In genomic region chr5:140767704-140768141, GRCm38 (mm10) we compare ENCODE assay signal across 8 mouse cellular contexts. TPM values are rescaled to one million over a fixed set of nuclear protein-coding genes. Genes with fewer than 3 reads are reported as not detected.
A peak's percentile ranks its signal among the peaks of the same experiment; 100 is the strongest.
DNase-seq lines count a peak whose midpoint lies in the region; ATAC-seq and TF ChIP-seq lines count a peak whose summit lies in the region.

No protein-coding gene starts in this region.

- 29% methylated on average over 9 of the region's 9 CpGs for WGBS in embryonic facial prominence, embryonic 15.5 days
- WGBS in limb, embryonic 11.5 days = 60% methylated on average over 9 of the region's 9 CpGs
- WGBS in midbrain, embryonic 12.5 days = 11% methylated on average over 9 of the region's 9 CpGs

- TF ChIP-seq CTCF in brain, embryonic 14.5 days (IDR thresholded peaks at IDR 0.05; ENCODE audit: borderline replicate concordance, extremely low read depth, insufficient read depth, insufficient read length) = no peak

- H3K9ac ChIP-seq in embryonic facial prominence, embryonic 15.5 days = peak overlapping the region; percentile 15; the same call in 1 of the 2 replicates
- no peak overlapping the region for H3K9ac ChIP-seq in limb, embryonic 11.5 days (ENCODE audit: low read length)
- H3K9ac ChIP-seq in midbrain, embryonic 12.5 days (replicated peaks) = peak overlapping the region; percentile 16; the same call in 1 of the 2 replicates

- TF ChIP-seq POLR2A in brain, embryonic 14.5 days (IDR thresholded peaks at IDR 0.05; ENCODE audit: borderline replicate concordance, extremely low read depth, insufficient read depth, insufficient read length, poor library complexity, severe bottlenecking) = no peak

- H3K4me1 ChIP-seq in embryonic facial prominence, embryonic 15.5 days = peaks cover 42% of the 10 kb centered on the region
- peaks cover 9% of the 10 kb centered on the region for H3K4me1 ChIP-seq in limb, embryonic 11.5 days (ENCODE audit: control insufficient read depth, insufficient read depth, low read length)
- H3K4me1 ChIP-seq in midbrain, embryonic 12.5 days = peaks cover 37% of the 10 kb centered on the region

- peak overlapping the region; percentile 83 for H3K27ac ChIP-seq in embryonic facial prominence, embryonic 15.5 days (replicated peaks)
- H3K27ac ChIP-seq in limb, embryonic 11.5 days (replicated peaks; ENCODE audit: low read depth, low read length) = 0 out of 2 replicates have a peak overlapping the region, but pooled peaks have one; percentile 3
- peak overlapping the region; percentile 87 for H3K27ac ChIP-seq in midbrain, embryonic 12.5 days (replicated peaks)

- ATAC-seq in embryonic facial prominence, embryonic 15.5 days (ENCODE audit: insufficient number of reproducible peaks, low FRiP score, low TSS enrichment, low read depth) = peak; percentile 44
- ATAC-seq in limb, embryonic 11.5 days (ENCODE audit: insufficient number of reproducible peaks, low FRiP score, low TSS enrichment, low read depth) = no peak
- ATAC-seq in midbrain, embryonic 12.5 days (ENCODE audit: low FRiP score, low read depth) = peak; percentile 63
- no peak for ATAC-seq in erythroid progenitor cell, adult 5-6 weeks (replicated peaks; ENCODE audit: low FRiP score, poor library complexity, severe bottlenecking)

- no peaks in the 10 kb centered on the region for H3K27me3 ChIP-seq in embryonic facial prominence, embryonic 15.5 days
- H3K27me3 ChIP-seq in limb, embryonic 11.5 days (ENCODE audit: control insufficient read depth, insufficient read depth, low read length) = no peaks in the 10 kb centered on the region
- H3K27me3 ChIP-seq in midbrain, embryonic 12.5 days = no peaks in the 10 kb centered on the region

- H3K4me2 ChIP-seq in embryonic facial prominence, embryonic 15.5 days (replicated peaks) = no peak overlapping the region
- no peak overlapping the region for H3K4me2 ChIP-seq in limb, embryonic 11.5 days (ENCODE audit: low read depth, severe bottlenecking)
- H3K4me2 ChIP-seq in midbrain, embryonic 12.5 days (replicated peaks) = 0 out of 2 replicates have a peak overlapping the region, but pooled peaks have one; percentile 3

- peak; percentile 87 for DNase-seq in brain, embryonic 14.5 days (ENCODE audit: low read depth)
- DNase-seq in heart, adult 9 months (ENCODE audit: low spot score in 2 of 2) = peak; percentile 88 to 89
- DNase-seq in kidney, adult 9 months = peak; percentile 89
- no peak for DNase-seq in limb, embryonic 11.5 days (ENCODE audit: low spot score)
- peak; percentile 47 to 49 for DNase-seq in spleen, postnatal 36 days (ENCODE audit: low spot score in 2 of 2)

- H3K36me3 ChIP-seq in embryonic facial prominence, embryonic 15.5 days = peaks cover 5% of the 10 kb centered on the region; the same call in 1 of the 2 replicates
- peaks cover 3% of the 10 kb centered on the region; the same call in 1 of the 2 replicates for H3K36me3 ChIP-seq in limb, embryonic 11.5 days (ENCODE audit: control insufficient read depth, insufficient read depth, low read length)
- no peaks in the 10 kb centered on the region for H3K36me3 ChIP-seq in midbrain, embryonic 12.5 days

- H3K4me3 ChIP-seq in embryonic facial prominence, embryonic 15.5 days (replicated peaks) = no peak overlapping the region
- no peak overlapping the region for H3K4me3 ChIP-seq in limb, embryonic 11.5 days (ENCODE audit: low read depth, low read length)
- no peak overlapping the region for H3K4me3 ChIP-seq in midbrain, embryonic 12.5 days

- no peaks in the 10 kb centered on the region for H3K9me3 ChIP-seq in embryonic facial prominence, embryonic 15.5 days (replicated peaks)
- H3K9me3 ChIP-seq in limb, embryonic 11.5 days (ENCODE audit: control insufficient read depth, low read length) = no peaks in the 10 kb centered on the region
- H3K9me3 ChIP-seq in midbrain, embryonic 12.5 days = no peaks in the 10 kb centered on the region

RNA-seq across cellular contexts. Expression of gene Amz1, which starts 43.8 kb away (rescaled TPM):
- 3.2 and 3.5 TPM in 2 replicates for polyA plus RNA-seq in brain, embryonic 14.5 days (2012; rRNA removed)
- polyA plus RNA-seq in embryonic facial prominence, embryonic 15.5 days (2015; fragmentation: Nextera tagmentation; extraction: Ambion mirVana) = 0.79 and 1.5 TPM in 2 replicates
- 0.52 and 0.71 TPM in 2 replicates for polyA plus RNA-seq in limb, embryonic 11.5 days (2014; fragmentation: Nextera tagmentation; extraction: Ambion mirVana)
- polyA plus RNA-seq in midbrain, embryonic 12.5 days (2016; fragmentation: Nextera tagmentation; extraction: Ambion mirVana) = 1.1 and 1.3 TPM in 2 replicates
- total RNA-seq in erythroid progenitor cell, adult 5-6 weeks (2015; ENCODE audit: low replicate concordance) = 2.2 TPM in 1 of 2 replicates, not detected in the other
- 0.13 and 1.2 TPM in 2 replicates for total RNA-seq in erythroid progenitor cell, adult 5-6 weeks (2017; ENCODE audit: low replicate concordance)

Comparison
In these comparisons a context has a peak if more than half of its experiments do, and no peak if none do; other contexts are left out.
1. ATAC-seq: peak in embryonic facial prominence, embryonic 15.5 days (single experiment) and midbrain, embryonic 12.5 days (single experiment); none in limb, embryonic 11.5 days (single experiment) and erythroid progenitor cell, adult 5-6 weeks (single experiment).
2. H3K27ac ChIP-seq: peak in every context shown above with its lines; median percentile 87 in midbrain, embryonic 12.5 days; 83 in embryonic facial prominence, embryonic 15.5 days; 3 in limb, embryonic 11.5 days.